Mouse (Mus musculus): ENCODE results near the gene 9930021J03Rik.

DNA sequence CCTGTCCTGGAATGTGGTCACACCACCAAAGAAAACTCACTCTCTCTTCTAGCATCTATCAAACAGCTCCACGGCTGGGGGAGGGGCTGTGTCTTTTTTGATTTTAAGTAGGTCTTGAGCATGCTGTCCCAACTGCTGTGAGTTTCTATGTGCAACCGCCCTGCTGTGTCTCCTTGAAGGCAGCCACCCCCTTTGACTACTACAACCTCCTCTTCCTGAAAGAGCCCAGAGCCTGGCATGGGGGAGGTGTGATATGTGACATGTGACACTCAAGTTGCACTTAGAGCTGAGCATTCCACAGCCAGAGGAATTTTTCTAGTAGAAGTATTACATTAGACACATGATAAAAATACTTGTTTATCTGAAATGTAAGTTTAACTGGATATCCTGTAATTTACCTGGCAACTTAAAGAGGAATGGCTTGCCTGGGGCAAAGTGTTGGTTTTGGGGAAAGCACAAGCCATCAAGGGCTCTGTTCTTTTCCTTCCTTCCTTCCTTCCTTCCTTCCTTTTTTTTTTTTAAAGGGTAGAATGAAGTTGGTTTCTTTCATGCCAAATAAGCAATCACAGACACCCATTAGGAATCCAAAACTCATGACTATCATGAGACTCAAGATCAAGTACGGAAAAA is 108.4 kb downstream of the 9930021J03Rik start, which contains the start of gene Mlana:
- TF ChIP-seq POLR2A (IDR thresholded peaks at IDR 0.05; ENCODE audit: insufficient read depth, low read length) (no peak), CTCF (IDR thresholded peaks at IDR 0.05; ENCODE audit: low read depth, low read length) (no peak)

Measured in ES-Bruce4 (cell line).